Mouse (Mus musculus): ENCODE data around the gene Zfp385c. TPM values are rescaled to one million over a fixed set of nuclear protein-coding genes. Genes with fewer than 3 reads are reported as not detected.
"Not testable (repeated sequence)": the region's sequence is repeated elsewhere in the genome, so short reads cannot be mapped to it uniquely, and the experiment has no call there.

Gene Zfp385c
- polyA plus RNA-seq, 1 experiment from 2014 or later: 0.51 TPM

DNA sequence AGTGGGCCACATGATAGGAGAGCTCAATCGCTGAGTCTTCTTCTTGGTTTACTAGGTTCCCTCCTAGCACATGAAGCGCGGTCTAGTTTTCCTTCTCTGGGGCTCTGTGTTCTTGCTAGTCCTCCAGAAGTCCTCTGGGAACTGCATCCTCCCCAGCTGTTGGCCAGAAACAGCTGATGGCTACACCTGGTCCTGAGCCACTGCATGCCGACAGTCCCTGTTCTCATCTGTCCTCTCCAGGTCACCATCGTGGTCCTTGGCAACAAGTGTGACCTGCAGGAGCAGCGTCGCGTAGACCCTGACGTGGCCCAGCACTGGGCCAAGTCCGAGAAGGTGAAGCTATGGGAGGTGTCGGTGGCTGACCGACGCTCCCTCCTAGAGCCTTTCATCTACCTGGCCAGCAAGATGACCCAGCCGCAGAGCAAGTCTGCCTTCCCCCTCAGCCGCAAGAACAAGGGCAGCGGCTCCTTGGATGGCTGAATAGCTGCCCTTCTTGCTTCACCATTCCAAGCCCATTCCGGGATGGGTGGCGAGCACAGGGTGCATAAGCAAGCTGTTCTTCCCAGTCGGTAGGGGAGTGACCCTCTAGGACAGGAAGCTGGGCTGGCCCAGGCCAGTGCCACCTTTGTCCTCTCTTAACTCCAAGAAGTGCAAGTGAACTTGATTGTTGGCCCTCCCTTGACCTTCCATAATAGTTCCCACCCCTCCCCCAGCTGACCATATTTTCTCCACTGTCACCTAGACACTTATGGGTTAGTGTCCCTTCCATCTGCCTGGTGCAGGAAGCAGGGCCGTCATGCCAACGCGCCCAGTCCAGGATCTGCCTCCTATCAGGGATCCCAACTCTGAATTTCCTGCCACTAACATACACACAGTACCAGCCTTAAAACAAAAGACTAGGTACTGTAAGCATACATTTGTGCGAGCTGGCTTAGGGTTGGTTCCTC lies 66.2 kb downstream of the Zfp385c start:
- ATAC-seq (ENCODE audit: extremely low read depth, insufficient number of reproducible peaks, low FRiP score, low TSS enrichment): no peak
- Histone ChIP-seq H3K36me3 (peaks cover 31% of the 10 kb centered on the region), H3K27me3 (replicated peaks) (peaks cover 18% of the 10 kb centered on the region), H3K4me2 (no peak overlapping the region), H3K9ac (no peak overlapping the region), H3K9me3 (no peaks in the 10 kb centered on the region), H3K27ac (replicated peaks) (no peak overlapping the region; the same call in 1 of the 2 replicates), H3K4me3 (no peak overlapping the region), H3K4me1 (peaks cover 34% of the 10 kb centered on the region)
- WGBS: 87% methylated on average over 23 of the region's 23 CpGs

DNA sequence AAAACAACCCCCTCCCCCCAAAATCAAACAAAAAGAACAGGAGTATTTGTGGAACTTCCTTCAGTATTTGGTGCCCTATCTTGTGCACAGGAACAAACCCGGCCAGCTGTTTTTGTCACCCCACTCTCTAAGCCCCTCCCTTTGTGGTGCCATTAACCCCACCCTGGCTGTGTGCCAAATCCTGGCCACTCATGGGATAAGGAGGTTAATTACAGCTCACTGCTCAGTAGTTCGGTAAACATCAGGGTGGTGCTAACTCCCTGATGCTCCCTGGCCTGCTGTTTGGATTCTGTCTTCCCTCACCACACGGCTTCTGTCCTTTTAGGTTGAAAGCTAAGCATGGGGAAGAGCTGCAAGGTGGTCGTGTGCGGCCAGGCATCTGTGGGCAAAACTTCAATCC lies 68.4 kb downstream of the Zfp385c start:
- H3K4me1 ChIP-seq: peaks cover 39% of the 10 kb centered on the region
- H3K4me3 ChIP-seq: peak overlapping the region; percentile 79
- peaks cover 31% of the 10 kb centered on the region for H3K36me3 ChIP-seq
- peak overlapping the region; percentile 88; the same call in 1 of the 2 replicates for H3K27ac ChIP-seq (replicated peaks)
- no peak for ATAC-seq (ENCODE audit: extremely low read depth, insufficient number of reproducible peaks, low FRiP score, low TSS enrichment)
- H3K9me3 ChIP-seq: no peaks in the 10 kb centered on the region
- H3K27me3 ChIP-seq (replicated peaks): no peaks in the 10 kb centered on the region
- H3K4me2 ChIP-seq: peak overlapping the region; percentile 78
- 52% methylated on average over 5 of the region's 5 CpGs for WGBS
- peak overlapping the region; percentile 91 for H3K9ac ChIP-seq

DNA sequence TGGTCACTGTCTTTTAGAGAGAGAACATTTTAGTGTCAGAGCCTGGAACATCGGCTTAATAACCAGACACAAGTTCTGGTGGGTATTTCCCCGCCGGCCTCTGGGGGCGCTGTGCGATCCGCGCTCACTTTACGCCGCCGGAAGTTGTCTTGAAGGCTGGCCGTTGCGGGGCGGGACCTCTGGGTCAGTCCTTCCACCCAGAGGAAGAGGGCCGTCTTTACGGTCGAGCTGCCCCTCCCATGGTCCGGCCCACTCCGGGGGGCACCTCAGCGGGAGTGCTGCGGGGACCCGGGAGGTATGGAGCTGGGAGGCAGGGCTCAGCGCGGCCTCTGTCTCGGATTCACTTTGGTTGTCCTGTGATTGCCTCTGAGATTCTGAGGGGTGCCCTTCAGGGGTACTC lies 69.5 kb downstream of the Zfp385c start:
- under 1% methylated on average over 24 of the region's 24 CpGs for WGBS

DNA sequence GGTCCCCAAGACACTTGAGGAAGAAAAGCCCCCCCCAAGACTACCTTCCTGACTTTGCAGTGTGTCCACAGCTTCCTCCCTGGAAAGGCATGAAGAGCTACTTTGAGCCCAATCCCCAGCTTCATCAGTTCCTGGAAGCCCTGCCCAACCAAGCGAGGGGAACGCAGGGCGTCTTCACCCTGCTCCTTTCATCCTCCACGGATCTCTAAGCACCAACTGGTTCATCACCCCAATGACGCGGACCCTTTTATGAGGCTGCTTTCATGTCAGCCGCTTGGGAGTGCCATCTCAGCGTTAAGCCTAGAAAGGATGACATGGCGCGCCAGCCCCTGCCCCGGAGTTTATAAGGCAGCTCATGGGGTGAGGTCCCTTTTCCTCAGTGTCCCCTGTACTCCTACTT lies 72.3 kb downstream of the Zfp385c start, which contains the start of gene Dnajc7:
Gene Dnajc7 (minus strand): TSS at position 187 of the 400 bp plus-strand sequence.
- Histone ChIP-seq H3K4me2 (peak within 1 kb of the TSS; percentile 89), H3K4me1 (peaks cover 49% of the 10 kb centered on the region), H3K27me3 (replicated peaks) (no peaks in the 10 kb centered on the region), H3K27ac (replicated peaks) (peak within 1 kb of the TSS; percentile 98), H3K9ac (peak within 1 kb of the TSS; percentile 96), H3K9me3 (no peaks in the 10 kb centered on the region), H3K4me3 (peak within 1 kb of the TSS; percentile 98), H3K36me3 (peaks cover 15% of the 10 kb centered on the region)
- ATAC-seq (ENCODE audit: extremely low read depth, insufficient number of reproducible peaks, low FRiP score, low TSS enrichment): peak; percentile 7; the same call in 1 of the 2 replicates
- WGBS: 7% methylated on average over 11 of the region's 11 CpGs

More for the DNA sequence above, 69.5 kb downstream of the Zfp385c start:
- no peaks in the 10 kb centered on the region for H3K27me3 ChIP-seq (replicated peaks)
- no peaks in the 10 kb centered on the region for H3K9me3 ChIP-seq
- peak overlapping the region; percentile 88 for H3K27ac ChIP-seq (replicated peaks)
- H3K36me3 ChIP-seq: peaks cover 31% of the 10 kb centered on the region
- peak; percentile 77 for ATAC-seq (ENCODE audit: extremely low read depth, insufficient number of reproducible peaks, low FRiP score, low TSS enrichment)
- peaks cover 44% of the 10 kb centered on the region for H3K4me1 ChIP-seq
- H3K9ac ChIP-seq: peak overlapping the region; percentile 91
- peak overlapping the region; percentile 78 for H3K4me2 ChIP-seq
- H3K4me3 ChIP-seq: peak overlapping the region; percentile 79

DNA sequence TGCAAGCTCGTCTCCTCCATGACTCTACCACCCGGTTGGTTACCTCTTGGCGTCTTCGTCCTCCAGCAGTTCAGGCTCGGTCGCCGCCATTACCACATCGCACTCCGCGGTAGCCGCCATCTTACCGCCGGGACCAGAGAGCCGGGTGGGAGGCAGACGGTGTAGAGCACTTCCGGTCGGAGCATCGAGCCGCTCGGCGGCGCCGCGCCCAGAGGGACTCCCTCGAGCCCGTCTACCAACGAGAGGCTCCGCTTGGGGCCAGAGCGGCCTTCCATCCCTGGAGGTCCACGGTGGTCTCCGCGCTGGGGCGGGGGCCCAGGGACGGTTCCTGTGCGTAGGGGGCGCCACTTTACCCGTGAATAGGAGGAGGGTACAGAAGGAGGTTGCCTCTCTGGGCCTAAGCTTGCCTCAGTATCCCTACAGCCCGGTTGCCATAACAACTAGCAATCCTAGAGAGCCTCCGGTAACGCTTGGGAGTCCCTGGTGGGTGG lies 72.7 kb downstream of the Zfp385c start:
- H3K4me1 ChIP-seq: peaks cover 49% of the 10 kb centered on the region
- peak; percentile 88 for ATAC-seq (ENCODE audit: extremely low read depth, insufficient number of reproducible peaks, low FRiP score, low TSS enrichment)
- H3K4me3 ChIP-seq: peak overlapping the region; percentile 98
- peak overlapping the region; percentile 96 for H3K9ac ChIP-seq
- peak overlapping the region; percentile 89 for H3K4me2 ChIP-seq
- peak overlapping the region; percentile 98 for H3K27ac ChIP-seq (replicated peaks)
- WGBS: under 1% methylated on average over 40 of the region's 40 CpGs
- no peaks in the 10 kb centered on the region for H3K27me3 ChIP-seq (replicated peaks)
- H3K9me3 ChIP-seq: no peaks in the 10 kb centered on the region
- peaks cover 10% of the 10 kb centered on the region; the same call in 1 of the 2 replicates for H3K36me3 ChIP-seq

DNA sequence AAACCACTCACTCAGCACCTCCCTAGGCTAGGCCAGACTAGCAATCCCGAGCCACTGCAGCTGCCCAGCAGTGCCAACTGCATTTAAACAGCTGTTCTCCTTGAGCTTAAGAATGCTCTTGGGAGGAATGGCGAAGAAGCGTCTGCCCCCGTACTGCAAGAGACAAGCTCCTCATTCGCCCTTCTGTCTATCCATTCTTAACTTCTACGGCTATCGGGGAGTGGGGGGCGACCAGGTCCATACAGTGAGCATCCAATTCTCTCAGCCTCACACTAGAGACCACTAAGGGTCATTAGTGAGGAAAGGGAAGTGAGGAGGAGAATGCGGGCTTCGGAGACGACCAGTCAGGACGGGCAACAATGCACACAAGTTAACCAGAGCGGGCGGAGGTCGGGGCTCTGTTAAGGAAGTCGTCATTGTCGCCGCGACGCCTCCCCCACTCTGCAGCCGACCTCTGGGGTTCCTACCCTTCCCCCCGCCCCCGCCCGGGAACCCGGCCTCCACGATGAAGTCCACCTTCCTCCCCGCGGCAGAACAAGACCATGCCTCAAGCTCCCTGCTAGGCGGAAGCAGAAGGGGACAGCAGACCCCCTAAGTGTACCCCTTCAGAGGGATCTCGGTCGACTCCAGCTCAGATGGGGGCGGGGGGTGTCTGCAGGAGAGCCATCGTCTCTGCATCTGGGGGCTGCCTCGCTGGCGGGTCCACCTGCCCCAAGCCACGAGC lies 73.3 kb downstream of the Zfp385c start, which contains the start of gene Nkiras2:
Gene Nkiras2 (plus strand): TSS at position 484 of the 724 bp plus-strand sequence.
- Histone ChIP-seq H3K27me3 (replicated peaks) (no peaks in the 10 kb centered on the region), H3K4me3 (peak within 1 kb of the TSS; percentile 98), H3K4me2 (peak within 1 kb of the TSS; percentile 89), H3K9me3 (no peaks in the 10 kb centered on the region), H3K27ac (replicated peaks) (peak within 1 kb of the TSS; percentile 98), H3K4me1 (peaks cover 43% of the 10 kb centered on the region), H3K9ac (peak within 1 kb of the TSS; percentile 96), H3K36me3 (peaks cover 8% of the 10 kb centered on the region; the same call in 1 of the 2 replicates)
- ATAC-seq (ENCODE audit: extremely low read depth, insufficient number of reproducible peaks, low FRiP score, low TSS enrichment): peak; percentile 47; the same call in 1 of the 2 replicates
- 0% methylated on average over 36 of the region's 36 CpGs for WGBS

DNA sequence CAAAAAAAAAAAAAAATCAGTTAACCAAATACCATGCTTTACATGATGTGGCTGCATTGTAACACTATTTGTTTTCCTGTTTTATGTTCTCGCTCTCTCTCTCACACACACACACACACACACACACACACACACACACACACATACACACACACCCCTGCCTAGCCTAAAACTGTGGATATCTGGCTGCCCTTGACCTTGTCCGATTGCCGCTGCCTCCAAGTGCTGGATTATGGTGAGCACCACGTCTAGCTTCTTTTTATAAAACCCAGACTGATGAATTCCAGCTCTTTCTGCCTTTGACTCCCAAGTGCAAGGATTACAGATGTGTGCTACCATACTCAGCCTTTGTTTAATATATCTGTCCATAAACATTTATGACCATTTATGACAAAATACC lies 74.8 kb downstream of the Zfp385c start:
- Histone ChIP-seq H3K4me1 (peaks cover 45% of the 10 kb centered on the region), H3K4me2 (peak overlapping the region; percentile 89), H3K4me3 (peak overlapping the region; percentile 98), H3K27me3 (replicated peaks) (no peaks in the 10 kb centered on the region), H3K27ac (replicated peaks) (peak overlapping the region; percentile 29; the same call in 1 of the 2 replicates), H3K9me3 (no peaks in the 10 kb centered on the region), H3K36me3 (peaks cover 10% of the 10 kb centered on the region; the same call in 1 of the 2 replicates), H3K9ac (peak overlapping the region; percentile 96)
- WGBS: 71% methylated on average over 4 of the region's 4 CpGs
- no peak for ATAC-seq (ENCODE audit: extremely low read depth, insufficient number of reproducible peaks, low FRiP score, low TSS enrichment)

DNA sequence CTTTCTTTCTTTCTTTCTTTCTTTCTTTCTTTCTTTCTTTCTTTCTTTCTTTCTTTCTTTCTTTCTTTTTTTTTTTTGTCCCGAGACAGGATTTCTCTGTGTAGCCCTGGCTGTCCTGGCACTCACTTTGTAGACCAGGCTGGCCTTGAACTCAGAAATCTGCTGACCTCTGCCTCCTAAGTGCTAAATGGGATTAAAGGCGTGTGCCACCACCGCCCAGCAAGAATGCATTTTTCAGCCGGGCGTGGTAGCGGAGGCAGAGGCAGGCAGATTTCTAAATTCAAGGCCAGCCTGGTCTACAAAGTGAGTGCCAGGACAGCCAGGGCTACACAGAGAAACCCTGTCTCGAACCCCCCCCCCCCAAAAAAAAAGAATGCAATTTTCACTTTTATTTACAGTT lies 75.4 kb downstream of the Zfp385c start:
- H3K4me1 ChIP-seq: peaks cover 49% of the 10 kb centered on the region
- H3K27ac ChIP-seq (replicated peaks); ATAC-seq (ENCODE audit: extremely low read depth, insufficient number of reproducible peaks, low FRiP score, low TSS enrichment); H3K9ac ChIP-seq; H3K9me3 ChIP-seq; H3K4me3 ChIP-seq; H3K27me3 ChIP-seq (replicated peaks); H3K4me2 ChIP-seq: not testable (repeated sequence)
- peaks cover 15% of the 10 kb centered on the region; the same call in 1 of the 2 replicates for H3K36me3 ChIP-seq
- 88% methylated on average over 7 of the region's 7 CpGs for WGBS

DNA sequence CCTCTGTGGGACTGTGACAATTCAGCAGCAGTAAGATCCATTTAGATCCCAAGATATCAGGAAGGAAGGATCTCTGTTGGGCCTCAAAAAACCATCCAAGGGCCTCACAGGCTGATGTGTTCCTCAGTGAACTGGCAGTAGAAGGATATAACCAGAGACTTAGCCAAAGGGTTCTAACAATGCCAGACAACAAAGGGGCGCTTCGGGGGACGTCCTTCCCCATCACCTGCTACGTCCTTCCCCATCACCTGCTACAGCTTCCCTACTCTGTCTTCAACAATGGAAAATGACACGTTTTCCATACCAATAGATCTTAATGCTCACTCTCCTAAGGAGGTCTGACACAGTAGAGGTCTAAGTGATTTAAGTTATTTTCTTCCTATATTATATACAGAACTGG lies 75.9 kb downstream of the Zfp385c start:
- H3K27ac ChIP-seq (replicated peaks): no peak overlapping the region
- 86% methylated on average over 5 of the region's 5 CpGs for WGBS
- H3K27me3 ChIP-seq (replicated peaks): no peaks in the 10 kb centered on the region
- H3K4me3 ChIP-seq: no peak overlapping the region
- no peaks in the 10 kb centered on the region for H3K9me3 ChIP-seq
- peaks cover 51% of the 10 kb centered on the region for H3K4me1 ChIP-seq
- no peak overlapping the region for H3K4me2 ChIP-seq
- H3K36me3 ChIP-seq: peaks cover 18% of the 10 kb centered on the region; the same call in 1 of the 2 replicates
- no peak for ATAC-seq (ENCODE audit: extremely low read depth, insufficient number of reproducible peaks, low FRiP score, low TSS enrichment)
- H3K9ac ChIP-seq: no peak overlapping the region

DNA sequence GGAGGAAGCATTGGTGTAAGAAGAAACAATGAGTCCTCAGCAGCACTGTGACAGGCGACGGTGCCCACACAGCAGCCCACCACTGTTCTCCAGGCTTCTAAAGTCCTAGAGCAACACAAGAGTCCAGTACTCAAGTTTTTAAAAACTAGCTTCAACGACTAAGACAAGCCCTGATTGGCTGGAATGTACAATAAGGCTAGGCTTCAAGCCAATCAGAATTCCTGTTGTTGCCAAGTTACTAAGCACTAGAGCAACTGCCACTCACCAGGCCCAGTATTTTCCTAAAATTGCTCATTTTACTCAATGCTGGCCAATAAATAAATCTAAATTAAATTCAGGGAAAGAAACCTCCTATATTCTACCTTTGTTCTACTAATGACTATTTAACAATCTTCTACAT lies 79.0 kb downstream of the Zfp385c start:
- Histone ChIP-seq H3K4me2 (no peak overlapping the region), H3K9ac (no peak overlapping the region), H3K36me3 (peaks cover 20% of the 10 kb centered on the region; the same call in 1 of the 2 replicates), H3K4me3 (no peak overlapping the region), H3K4me1 (peaks cover 70% of the 10 kb centered on the region), H3K9me3 (no peaks in the 10 kb centered on the region), H3K27me3 (replicated peaks) (no peaks in the 10 kb centered on the region), H3K27ac (replicated peaks) (no peak overlapping the region)
- ATAC-seq (ENCODE audit: extremely low read depth, insufficient number of reproducible peaks, low FRiP score, low TSS enrichment): no peak
- WGBS: 77% methylated on average over 3 of the region's 3 CpGs

DNA sequence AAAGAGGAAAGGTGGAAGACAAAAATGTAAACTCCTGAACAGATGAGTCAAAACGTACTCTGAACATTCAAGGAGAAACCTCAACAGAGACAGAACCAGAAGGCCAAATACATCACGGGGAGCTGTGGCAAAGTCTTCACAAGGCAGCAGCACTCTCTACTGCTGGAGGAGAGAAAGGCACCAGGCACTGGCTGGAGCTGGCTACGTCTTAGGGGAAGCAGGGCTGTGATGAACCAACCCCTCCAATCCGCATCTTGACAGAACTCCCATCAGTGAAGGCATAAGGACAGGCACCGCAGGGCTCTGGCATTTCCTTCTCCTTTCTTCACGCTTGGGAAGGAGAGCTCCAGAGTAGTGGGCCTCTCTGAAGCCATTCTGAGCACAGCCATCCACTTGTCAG lies 80.6 kb downstream of the Zfp385c start:
- WGBS: 85% methylated on average over 6 of the region's 6 CpGs
- ATAC-seq (ENCODE audit: extremely low read depth, insufficient number of reproducible peaks, low FRiP score, low TSS enrichment): no peak
- no peak overlapping the region for H3K27ac ChIP-seq (replicated peaks)
- H3K4me1 ChIP-seq: peaks cover 60% of the 10 kb centered on the region
- H3K9me3 ChIP-seq: no peaks in the 10 kb centered on the region
- no peak overlapping the region for H3K9ac ChIP-seq
- peaks cover 32% of the 10 kb centered on the region for H3K36me3 ChIP-seq
- no peaks in the 10 kb centered on the region for H3K27me3 ChIP-seq (replicated peaks)
- no peak overlapping the region for H3K4me2 ChIP-seq
- no peak overlapping the region for H3K4me3 ChIP-seq
